14 mouse cellular contexts compared by ENCODE assay signal in the genomic region with DNA sequence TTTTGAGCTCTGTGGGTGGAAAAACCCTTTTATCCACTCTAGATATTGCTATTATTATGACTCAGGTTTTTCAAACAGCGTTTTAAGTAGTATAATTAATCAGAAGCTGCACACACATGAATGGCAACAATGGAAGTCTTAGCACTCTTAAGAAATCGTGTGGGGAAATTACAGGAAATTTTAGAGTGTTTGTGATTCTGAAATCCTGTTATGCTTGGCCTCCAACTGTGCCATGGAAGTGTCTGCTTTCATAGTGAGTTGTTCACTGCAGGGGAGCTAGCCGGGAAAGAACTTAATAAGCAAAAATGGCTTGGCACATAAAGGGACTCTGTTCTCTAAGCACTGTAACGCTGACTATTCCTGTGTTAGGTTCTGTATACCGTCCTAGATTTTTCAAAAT.
DNase-seq lines count a peak whose midpoint lies in the region; ATAC-seq lines count a peak whose summit lies in the region.
"Had no signal": no experiment of that assay in that cellular context is flagged by ENCODE, and none has a peak within 500 bp of the region (broad histone marks: within the 10 kb centered on the region; RNA-seq: fewer than 3 reads in every experiment).

No protein-coding gene starts in this region.

- no peaks in the 10 kb centered on the region for H3K9me3 ChIP-seq in limb, embryonic 11.5 days (ENCODE audit: control insufficient read depth, low read length)
- no peaks in the 10 kb centered on the region for H3K9me3 ChIP-seq in limb, embryonic 10.5 days (replicated peaks)
- no peaks in the 10 kb centered on the region for H3K9me3 ChIP-seq in forebrain, embryonic 12.5 days
- H3K9me3 ChIP-seq in hindbrain, embryonic 14.5 days (ENCODE audit: control insufficient read depth, low read length) = no peaks in the 10 kb centered on the region
- H3K9me3 ChIP-seq in neural tube, embryonic 15.5 days (replicated peaks) = no peaks in the 10 kb centered on the region
- H3K9me3 ChIP-seq: heart, embryonic 15.5 days had no signal

- ATAC-seq in limb, embryonic 11.5 days (ENCODE audit: insufficient number of reproducible peaks, low FRiP score, low TSS enrichment, low read depth) = peak; percentile 78; the same call in 1 of the 2 replicates
- peak; percentile 84 for ATAC-seq in forebrain, embryonic 12.5 days (ENCODE audit: low FRiP score)
- peak; percentile 31; the same call in 1 of the 2 replicates for ATAC-seq in hindbrain, embryonic 14.5 days (ENCODE audit: low FRiP score)
- peak; percentile 59 for ATAC-seq in neural tube, embryonic 15.5 days (ENCODE audit: low FRiP score)
- no peak for ATAC-seq in megakaryocyte, adult 5-6 weeks (ENCODE audit: poor library complexity, severe bottlenecking)
- ATAC-seq: CD4-positive, CD25-positive, alpha-beta regulatory T cell, adult 4 months had no signal

- no peak for DNase-seq in limb, embryonic 11.5 days (ENCODE audit: low spot score)
- no peak for DNase-seq in limb, embryonic 10.5 days (ENCODE audit: low spot score)
- no peak for DNase-seq in hindbrain, embryonic 14.5 days (ENCODE audit: low spot score)
- no peak for DNase-seq in frontal cortex, postnatal 36 days (ENCODE audit: low spot score in 2 of 2)
- no peak for DNase-seq in frontal cortex, postnatal 10 days (ENCODE audit: low spot score in 2 of 2)
- DNase-seq: cerebellum, adult 9-11 months; gastrocnemius, postnatal 25 days; kidney, postnatal 10 days had no signal

- no peak overlapping the region for H3K9ac ChIP-seq in limb, embryonic 11.5 days (ENCODE audit: low read length)
- no peak overlapping the region for H3K9ac ChIP-seq in forebrain, embryonic 12.5 days
- H3K9ac ChIP-seq in hindbrain, embryonic 14.5 days = no peak overlapping the region
- H3K9ac ChIP-seq in neural tube, embryonic 15.5 days (replicated peaks) = no peak overlapping the region
- H3K9ac ChIP-seq: heart, embryonic 15.5 days had no signal

- no peak overlapping the region for H3K4me3 ChIP-seq in limb, embryonic 11.5 days (ENCODE audit: low read depth, low read length)
- H3K4me3 ChIP-seq in limb, embryonic 10.5 days = no peak overlapping the region
- H3K4me3 ChIP-seq in forebrain, embryonic 12.5 days (replicated peaks) = no peak overlapping the region
- H3K4me3 ChIP-seq in hindbrain, embryonic 14.5 days (replicated peaks; ENCODE audit: low read length) = no peak overlapping the region
- H3K4me3 ChIP-seq in neural tube, embryonic 15.5 days (replicated peaks) = no peak overlapping the region
- H3K4me3 ChIP-seq: heart, embryonic 15.5 days had no signal

- no peak overlapping the region for H3K4me2 ChIP-seq in limb, embryonic 11.5 days (ENCODE audit: low read depth, severe bottlenecking)
- H3K4me2 ChIP-seq in forebrain, embryonic 12.5 days = no peak overlapping the region
- H3K4me2 ChIP-seq in hindbrain, embryonic 14.5 days (replicated peaks) = no peak overlapping the region
- H3K4me2 ChIP-seq in neural tube, embryonic 15.5 days = no peak overlapping the region
- H3K4me2 ChIP-seq: heart, embryonic 15.5 days had no signal

- WGBS in limb, embryonic 11.5 days = 45% methylated on average over 5 of the region's 5 CpGs
- 69% methylated on average over 5 of the region's 5 CpGs for WGBS in limb, embryonic 10.5 days
- 12% methylated on average over 5 of the region's 5 CpGs for WGBS in forebrain, embryonic 12.5 days
- 27% methylated on average over 5 of the region's 5 CpGs for WGBS in hindbrain, embryonic 14.5 days
- 28% methylated on average over 5 of the region's 5 CpGs for WGBS in neural tube, embryonic 15.5 days

- no peaks in the 10 kb centered on the region for H3K4me1 ChIP-seq in limb, embryonic 11.5 days (ENCODE audit: control insufficient read depth, insufficient read depth, low read length)
- no peaks in the 10 kb centered on the region for H3K4me1 ChIP-seq in limb, embryonic 10.5 days
- 0 out of 2 replicates have a peak, but pooled peaks cover 3% of the 10 kb centered on the region for H3K4me1 ChIP-seq in forebrain, embryonic 12.5 days
- H3K4me1 ChIP-seq in hindbrain, embryonic 14.5 days (replicated peaks; ENCODE audit: control insufficient read depth, insufficient read depth, low read length) = peaks cover 3% of the 10 kb centered on the region; the same call in 1 of the 2 replicates
- H3K4me1 ChIP-seq in neural tube, embryonic 15.5 days = no peaks in the 10 kb centered on the region
- H3K4me1 ChIP-seq: heart, embryonic 15.5 days had no signal

- no peaks in the 10 kb centered on the region for H3K27me3 ChIP-seq in limb, embryonic 11.5 days (ENCODE audit: control insufficient read depth, insufficient read depth, low read length)
- no peaks in the 10 kb centered on the region for H3K27me3 ChIP-seq in limb, embryonic 10.5 days (ENCODE audit: low read depth, poor library complexity, severe bottlenecking)
- H3K27me3 ChIP-seq in forebrain, embryonic 12.5 days = no peaks in the 10 kb centered on the region
- no peaks in the 10 kb centered on the region for H3K27me3 ChIP-seq in hindbrain, embryonic 14.5 days (ENCODE audit: control insufficient read depth, insufficient read depth, low read length)
- no peaks in the 10 kb centered on the region for H3K27me3 ChIP-seq in neural tube, embryonic 15.5 days (replicated peaks)
- H3K27me3 ChIP-seq: heart, embryonic 15.5 days had no signal

- H3K36me3 ChIP-seq in limb, embryonic 11.5 days (ENCODE audit: control insufficient read depth, insufficient read depth, low read length) = no peaks in the 10 kb centered on the region
- H3K36me3 ChIP-seq in limb, embryonic 10.5 days = no peaks in the 10 kb centered on the region
- H3K36me3 ChIP-seq in forebrain, embryonic 12.5 days (replicated peaks) = no peaks in the 10 kb centered on the region
- no peaks in the 10 kb centered on the region for H3K36me3 ChIP-seq in hindbrain, embryonic 14.5 days (replicated peaks; ENCODE audit: control insufficient read depth, insufficient read depth)
- H3K36me3 ChIP-seq in neural tube, embryonic 15.5 days = no peaks in the 10 kb centered on the region
- H3K36me3 ChIP-seq: heart, embryonic 15.5 days had no signal

- no peak overlapping the region for H3K27ac ChIP-seq in limb, embryonic 11.5 days (replicated peaks; ENCODE audit: low read depth, low read length)
- no peak overlapping the region for H3K27ac ChIP-seq in limb, embryonic 10.5 days
- H3K27ac ChIP-seq in forebrain, embryonic 12.5 days = no peak overlapping the region
- H3K27ac ChIP-seq in hindbrain, embryonic 14.5 days = no peak overlapping the region
- H3K27ac ChIP-seq in neural tube, embryonic 15.5 days (replicated peaks) = no peak overlapping the region
- H3K27ac ChIP-seq: heart, embryonic 15.5 days; stomach, postnatal 0 days had no signal
